Mouse (Mus musculus) small intestine, adult 2 months (tissue): ENCODE measurements around the gene Ppp4r3a. TPM values are rescaled to one million over a fixed set of nuclear protein-coding genes. Genes with fewer than 3 reads are reported as not detected.

Experiments
- H3K27ac ChIP-seq: fragments of 200-500 bp; 2 replicates; pipeline ENCODE4 v1.5.1; 2012; ENCODE audit warnings: low read depth, low read length, control low read depth, inconsistent platforms; ENCODE audit not compliant: insufficient read depth
- H3K27me3 ChIP-seq: fragments of 200-500 bp; 2 replicates; pipeline ENCODE4 v1.6.1; 2012; ENCODE audit warnings: mild to moderate bottlenecking, moderate library complexity, low read length, inconsistent platforms; ENCODE audit not compliant: control insufficient read depth, insufficient read depth
- H3K36me3 ChIP-seq: fragments of 200-500 bp; 2 replicates; pipeline ENCODE4 v1.6.1; 2012; ENCODE audit warnings: mild to moderate bottlenecking, low read length, control low read depth, inconsistent platforms; ENCODE audit not compliant: control insufficient read depth, insufficient read depth
- H3K4me1 ChIP-seq: fragments of 200-500 bp; 2 replicates; pipeline ENCODE4 v1.6.1; 2012; ENCODE audit warnings: low read length, inconsistent platforms, mixed read lengths; ENCODE audit not compliant: control insufficient read depth, insufficient read depth, insufficient read length
- H3K4me3 ChIP-seq: fragments of 200-500 bp; 2 replicates; pipeline ENCODE4 v1.5.1; 2012; ENCODE audit warnings: low read depth, mild to moderate bottlenecking, control low read depth, inconsistent platforms, low read length, moderate library complexity
- CTCF ChIP-seq: fragments of 200-500 bp; IDR thresholded peaks from 2 replicates; pipeline ENCODE4 v1.5.1; 2012; ENCODE audit warnings: low read depth, mild to moderate bottlenecking, control low read depth, inconsistent platforms, low read length, moderate library complexity, mixed read lengths; ENCODE audit not compliant: insufficient replicate concordance, insufficient read length; ENCODE audit errors: extremely low read depth
- POLR2A ChIP-seq: fragments of 200-500 bp; IDR thresholded peaks from 2 replicates; pipeline ENCODE4 v1.6.1; 2012; ENCODE audit warnings: low read depth, mild to moderate bottlenecking, control low read depth, inconsistent platforms, low read length, moderate library complexity
- WGBS: fragments of 180-500 bp; shearing (Covaris S2); methylation state at CpG from one replicate; pipeline ENCODE4 v1.1.7; 2018; 5-methylcytosine and 5-hydroxymethylcytosine counted together
- polyA plus RNA-seq: library from polyadenylated mRNA; depleted of rRNA; stranded (reverse); fragments of >200 nt; gene quantifications from 2 replicates; pipeline ENCODE4 v1.2.3, GENCODE M21; 2012

Ppp4r3a gene
- polyA plus RNA-seq, 1 experiment: 9.2 TPM

- TF ChIP-seq CTCF (no peak), POLR2A (no peak)
- no peak overlapping the region for H3K27ac ChIP-seq
- WGBS: 67% methylated on average over 3 of the region's 3 CpGs
- no peaks in the 10 kb centered on the region for H3K27me3 ChIP-seq
- peaks cover 2% of the 10 kb centered on the region; the same call in 1 of the 2 replicates for H3K4me1 ChIP-seq
- peaks cover 9% of the 10 kb centered on the region; the same call in 1 of the 2 replicates for H3K36me3 ChIP-seq
- H3K4me3 ChIP-seq: no peak overlapping the region
Observed at GRCm38 (mm10) chr12:101075433-101075832, 8.1 kb downstream of the Ppp4r3a start.

GRCm38 (mm10) chr12:101074821-101075429, 8.6 kb downstream of the Ppp4r3a start:
- H3K36me3 ChIP-seq: peaks cover 9% of the 10 kb centered on the region; the same call in 1 of the 2 replicates
- H3K4me3 ChIP-seq: no peak overlapping the region
- WGBS: 71% methylated on average over 4 of the region's 4 CpGs
- 0 out of 2 replicates have a peak, but pooled peaks cover 2% of the 10 kb centered on the region for H3K4me1 ChIP-seq
- no peaks in the 10 kb centered on the region for H3K27me3 ChIP-seq
- no peak overlapping the region for H3K27ac ChIP-seq
- TF ChIP-seq POLR2A: no peak
- no peak for TF ChIP-seq CTCF

GRCm38 (mm10) chr12:101069813-101070212, 13.7 kb downstream of the Ppp4r3a start:
- WGBS: 43% methylated on average over 1 of the region's 1 CpGs
- no peaks in the 10 kb centered on the region for H3K4me1 ChIP-seq
- TF ChIP-seq POLR2A: no peak
- TF ChIP-seq CTCF: no peak
- no peak overlapping the region for H3K4me3 ChIP-seq
- H3K27me3 ChIP-seq: no peaks in the 10 kb centered on the region
- peaks cover 18% of the 10 kb centered on the region for H3K36me3 ChIP-seq
- H3K27ac ChIP-seq: no peak overlapping the region

- no peak overlapping the region for H3K27ac ChIP-seq
- H3K4me3 ChIP-seq: no peak overlapping the region
- H3K36me3 ChIP-seq: peaks cover 35% of the 10 kb centered on the region
- TF ChIP-seq CTCF: no peak
- no peak for TF ChIP-seq POLR2A
- WGBS: 70% methylated on average over 1 of the region's 1 CpGs
- no peaks in the 10 kb centered on the region for H3K27me3 ChIP-seq
- no peaks in the 10 kb centered on the region for H3K4me1 ChIP-seq
Observed at GRCm38 (mm10) chr12:101066329-101066728, 17.2 kb downstream of the Ppp4r3a start.

GRCm38 (mm10) chr12:101039956-101040355, 43.5 kb downstream of the Ppp4r3a start:
- TF ChIP-seq POLR2A: no peak
- Histone ChIP-seq H3K27me3 (no peaks in the 10 kb centered on the region), H3K4me3 (no peak overlapping the region), H3K36me3 (peaks cover 49% of the 10 kb centered on the region), H3K27ac (no peak overlapping the region), H3K4me1 (no peaks in the 10 kb centered on the region)

GRCm38 (mm10) chr12:101028954-101029731, 54.4 kb downstream of the Ppp4r3a start, which contains the start of gene Ccdc88c:
Ccdc88c (minus strand) TSS chr12:101029056.
- under 1% methylated on average over 55 of the region's 56 CpGs for WGBS
- H3K4me1 ChIP-seq: peaks cover 20% of the 10 kb centered on the region
- no peaks in the 10 kb centered on the region for H3K27me3 ChIP-seq
- peak within 1 kb of the TSS; percentile 75 for H3K27ac ChIP-seq
- no peak; the same call in 1 of the 2 replicates for TF ChIP-seq POLR2A
- TF ChIP-seq CTCF: peak; percentile 98
- peak within 1 kb of the TSS; percentile 71 for H3K4me3 ChIP-seq
- no peaks in the 10 kb centered on the region for H3K36me3 ChIP-seq

GRCm38 (mm10) chr12:101028247-101028953, 55.1 kb downstream of the Ppp4r3a start:
- Histone ChIP-seq H3K27me3 (no peaks in the 10 kb centered on the region), H3K27ac (peak overlapping the region; percentile 75), H3K4me3 (peak overlapping the region; percentile 71), H3K4me1 (peaks cover 20% of the 10 kb centered on the region), H3K36me3 (no peaks in the 10 kb centered on the region)
- peak; percentile 73; the same call in 1 of the 2 replicates for TF ChIP-seq POLR2A
- TF ChIP-seq CTCF: no peak
- WGBS: 1% methylated on average over 62 of the region's 67 CpGs
